19 mouse cellular contexts compared by ENCODE assay signal in genomic region chr10:57740733-57741132, GRCm38 (mm10). TPM values are rescaled to one million over a fixed set of nuclear protein-coding genes. Genes with fewer than 3 reads are reported as not detected.
"Had no signal": no experiment of that assay in that cellular context is flagged by ENCODE, and none has a peak within 500 bp of the region (broad histone marks: within the 10 kb centered on the region; RNA-seq: fewer than 3 reads in every experiment).

No protein-coding gene starts in this region.

- H3K4me1 ChIP-seq: neural tube, embryonic 13.5 days; neural tube, embryonic 15.5 days had no signal

- H3K27ac ChIP-seq: midbrain, embryonic 10.5 days; midbrain, embryonic 12.5 days; neural tube, embryonic 13.5 days; neural tube, embryonic 15.5 days had no signal

- H3K4me2 ChIP-seq: lung, embryonic 14.5 days; midbrain, embryonic 12.5 days; neural tube, embryonic 13.5 days; neural tube, embryonic 15.5 days had no signal

- H3K4me3 ChIP-seq: midbrain, embryonic 10.5 days; midbrain, embryonic 12.5 days; myocyte; neural tube, embryonic 13.5 days; neural tube, embryonic 15.5 days had no signal

- H3K9ac ChIP-seq: lung, embryonic 14.5 days; midbrain, embryonic 12.5 days; neural tube, embryonic 13.5 days; neural tube, embryonic 15.5 days had no signal

- ATAC-seq: midbrain, embryonic 16.5 days had no signal

- H3K9me3 ChIP-seq: midbrain, embryonic 10.5 days; midbrain, embryonic 12.5 days; neural tube, embryonic 13.5 days; neural tube, embryonic 15.5 days had no signal

- H3K27me3 ChIP-seq: neural tube, embryonic 13.5 days; neural tube, embryonic 15.5 days had no signal

- DNase-seq: lung, adult 18-20 months; lung, embryonic 14.5 days; lung, postnatal 10 days; lung, postnatal 4 days; midbrain, embryonic 14.5 days; right cerebral cortex, adult 18-20 months; right cerebral cortex, postnatal 25 days; right cerebral cortex, postnatal 4 days; spleen, adult 18-20 months; thymus, adult 18-20 months; thymus, postnatal 14 days; thymus, postnatal 36 days had no signal

- H3K36me3 ChIP-seq: midbrain, embryonic 10.5 days; midbrain, embryonic 12.5 days; neural tube, embryonic 13.5 days; neural tube, embryonic 15.5 days had no signal

RNA-seq across cellular contexts. Expression of gene Fabp7, which starts 43.9 kb away (rescaled TPM):
- polyA plus RNA-seq: small intestine, adult 2 months had no signal
